Mouse (Mus musculus) E14TG2a.4 (cell line): Measurements from ENCODE around the gene Lrsam1.

ENCODE experiments used
- CTCF ChIP-seq: conservative IDR thresholded peaks from 2 replicates; pipeline ENCODE4 v1.5.1; 2014; ENCODE audit warnings: low read length
- NANOG ChIP-seq: IDR thresholded peaks from 2 replicates; pipeline ENCODE4 v1.6.1; 2014; ENCODE audit warnings: borderline replicate concordance, low read length, mixed read lengths

DNA sequence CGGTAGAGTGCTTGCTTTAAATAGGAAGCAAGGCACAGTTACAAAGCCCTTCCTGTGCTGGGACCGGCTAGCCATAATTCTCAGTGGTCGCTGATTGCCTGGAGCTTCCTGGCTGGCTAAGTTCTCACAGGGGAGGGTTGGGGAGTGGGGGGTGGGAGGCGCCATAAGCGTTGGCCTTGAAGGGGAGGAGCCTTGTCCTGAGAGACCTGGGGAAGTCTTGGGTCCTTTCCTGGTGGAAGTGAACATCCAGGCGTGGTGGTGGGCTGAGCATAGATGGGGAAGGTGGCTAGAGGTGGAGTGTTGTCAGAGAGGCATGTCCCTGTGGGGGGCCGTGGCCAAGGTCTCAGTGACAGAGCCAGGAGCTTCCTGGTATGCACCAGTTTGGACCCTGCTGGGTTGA, 76.7 kb downstream of the Lrsam1 start:
- TF ChIP-seq CTCF (no peak), NANOG (no peak)
